Mouse (Mus musculus) heart, postnatal 0 days (tissue): ENCODE measurements around the gene Cdh26. TPM values are rescaled to one million over a fixed set of nuclear protein-coding genes. Genes with fewer than 3 reads are reported as not detected.

Experiments
- ATAC-seq: fragments of 200-750 bp; cut with Nextera tagmentation; 2 replicates; pipeline ENCODE4 v1.8.0; 2017; ENCODE audit warnings: low read depth, moderate number of reproducible peaks, moderate library complexity; ENCODE audit not compliant: insufficient read depth
- DNase-seq: peaks from one replicate; pipeline ENCODE4 v3.0.0-alpha.2; 2016; ENCODE audit warnings: low spot score
- H3K27ac ChIP-seq: fragments of 300-500 bp; sonication (generic); 2 replicates; pipeline ENCODE4 v1.5.1; 2014; ENCODE audit warnings: low read depth, mild to moderate bottlenecking
- H3K27me3 ChIP-seq: fragments of 300-500 bp; sonication (generic); 2 replicates; pipeline ENCODE4 v1.6.1; 2014; ENCODE audit warnings: low read length, mixed read lengths; ENCODE audit not compliant: control insufficient read depth, insufficient read depth
- H3K36me3 ChIP-seq: fragments of 300-500 bp; sonication (generic); replicated peaks from 2 replicates; pipeline ENCODE4 v1.6.1; 2014; ENCODE audit warnings: low read length, mixed read lengths; ENCODE audit not compliant: control insufficient read depth, insufficient read depth
- H3K4me1 ChIP-seq: fragments of 300-500 bp; sonication (generic); 2 replicates; pipeline ENCODE4 v1.6.1; 2014; ENCODE audit warnings: antibody characterized with exemption; ENCODE audit not compliant: control insufficient read depth, insufficient read depth
- H3K4me2 ChIP-seq: fragments of 300-500 bp; sonication (generic); 2 replicates; pipeline ENCODE4 v1.6.1; 2014; ENCODE audit warnings: low read depth, mild to moderate bottlenecking, low read length, moderate library complexity
- H3K4me3 ChIP-seq: fragments of 300-500 bp; sonication (generic); 2 replicates; pipeline ENCODE4 v1.5.1; 2014; ENCODE audit warnings: low read depth, low read length
- H3K9ac ChIP-seq: fragments of 300-500 bp; sonication (generic); replicated peaks from 2 replicates; pipeline ENCODE4 v1.6.1; 2014; ENCODE audit warnings: low read depth, low read length, mixed read lengths
- H3K9me3 ChIP-seq: fragments of 300-500 bp; sonication (generic); replicated peaks from 2 replicates; pipeline ENCODE4 v1.6.1; 2016; ENCODE audit warnings: low read length; ENCODE audit not compliant: control insufficient read depth
- CTCF ChIP-seq: IDR thresholded peaks from 2 replicates; pipeline ENCODE4 v1.5.1; 2016; ENCODE audit warnings: antibody characterized with exemption, control low read depth, low read depth
- EP300 ChIP-seq: IDR thresholded peaks from 2 replicates; pipeline ENCODE4 v1.6.1; 2016; ENCODE audit warnings: antibody characterized with exemption, low read depth
- WGBS: fragments of 180-500 bp; shearing (Covaris S2); extraction: QIAGEN DNeasy Blood & Tissue Kit; methylation state at CpG from one replicate; pipeline ENCODE4 v1.1.7; 2014; 5-methylcytosine and 5-hydroxymethylcytosine counted together
- polyA plus RNA-seq: library from polyadenylated mRNA; unstranded; fragments of >200 nt; fragmentation: Nextera tagmentation; extraction: Ambion mirVana; gene quantifications from 2 replicates; pipeline ENCODE4 v1.2.1, GENCODE M21; 2015
- total RNA-seq: library from RNA; depleted of rRNA; stranded (reverse); fragments of >200 nt; gene quantifications from 2 replicates; pipeline ENCODE4 v1.2.3, GENCODE M21; 2014; ENCODE audit warnings: low replicate concordance; rRNA removed

Cdh26 gene
- total and polyA plus RNA-seq, 2 experiments from 2014 or later, result 0.31 TPM

DNA sequence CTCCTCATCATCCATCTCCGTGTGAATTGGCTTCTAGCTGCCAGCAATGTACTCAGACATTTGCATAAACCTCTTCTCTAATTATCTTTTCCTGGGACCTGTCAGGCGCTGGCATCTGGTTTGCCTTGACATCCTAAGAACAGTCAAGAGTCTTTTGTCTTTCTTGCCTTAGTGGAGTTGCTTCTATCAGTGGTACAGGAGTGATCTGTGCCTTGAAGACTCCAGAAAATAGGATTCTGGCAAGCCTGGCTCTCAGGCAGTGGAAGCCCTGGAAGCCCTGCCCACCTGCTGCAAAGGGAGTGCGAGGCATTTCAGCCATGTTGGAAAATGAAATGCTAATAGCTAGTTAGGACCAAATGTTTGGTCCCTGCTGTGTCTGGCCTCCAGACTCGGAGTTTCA lies 92.0 kb downstream of the Cdh26 start:
- no peaks in the 10 kb centered on the region for H3K9me3 ChIP-seq
- no peak overlapping the region for H3K27ac ChIP-seq
- H3K4me3 ChIP-seq, result no peak overlapping the region
- ATAC-seq (no peak), DNase-seq (no peak)
- 51% methylated on average over 4 of the region's 4 CpGs for WGBS
- no peaks in the 10 kb centered on the region for H3K27me3 ChIP-seq
- H3K9ac ChIP-seq, result no peak overlapping the region
- TF ChIP-seq EP300 (no peak), CTCF (no peak)
- H3K4me2 ChIP-seq, result no peak overlapping the region
- H3K4me1 ChIP-seq, result no peaks in the 10 kb centered on the region
- no peaks in the 10 kb centered on the region for H3K36me3 ChIP-seq

DNA sequence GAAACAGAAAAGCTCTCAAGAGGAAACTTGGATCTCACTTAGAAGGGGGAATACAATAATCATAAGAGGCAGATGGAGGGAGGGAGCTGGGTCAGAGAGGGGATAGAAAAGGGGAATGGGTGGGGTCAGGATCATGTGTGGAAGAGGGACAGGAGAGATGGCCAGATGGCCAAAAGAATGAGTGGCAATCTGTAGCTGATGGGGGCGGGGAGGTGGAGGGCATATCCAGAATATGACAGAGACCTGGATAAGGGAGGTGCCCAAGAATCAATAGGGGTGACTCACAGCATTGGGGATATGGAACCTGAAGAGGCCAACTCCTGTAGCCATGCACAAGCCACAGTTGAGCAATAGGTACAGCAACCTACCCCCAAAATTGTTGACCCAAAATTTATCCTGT lies 92.5 kb downstream of the Cdh26 start:
- Histone ChIP-seq H3K36me3 (no peaks in the 10 kb centered on the region), H3K27me3 (no peaks in the 10 kb centered on the region), H3K27ac (no peak overlapping the region), H3K9me3 (no peaks in the 10 kb centered on the region), H3K4me1 (no peaks in the 10 kb centered on the region), H3K9ac (no peak overlapping the region), H3K4me3 (no peak overlapping the region), H3K4me2 (no peak overlapping the region)
- ATAC-seq (no peak), DNase-seq (no peak)
- 74% methylated on average over 1 of the region's 1 CpGs for whole genome bisulfite sequencing
- TF ChIP-seq EP300 (no peak), CTCF (no peak)

DNA sequence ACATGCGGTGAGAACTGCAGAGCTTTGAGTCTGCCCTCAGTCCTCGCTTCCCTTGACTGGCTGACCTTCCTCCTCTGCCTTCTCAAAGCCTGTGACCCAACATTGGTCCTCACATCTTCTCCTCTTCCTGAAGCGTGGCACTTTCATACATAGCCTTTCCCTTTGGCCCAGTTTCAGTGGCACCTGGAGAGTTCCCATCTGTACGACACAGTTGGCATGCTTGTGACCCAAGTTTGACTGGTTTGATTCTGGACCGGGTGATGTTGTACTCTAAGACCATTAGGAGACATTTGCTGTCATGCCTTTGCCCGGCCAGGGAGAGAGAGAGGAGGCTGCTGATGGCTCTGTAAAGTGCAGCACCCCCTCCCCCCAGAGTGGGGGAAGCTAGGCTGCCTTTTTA lies 96.4 kb downstream of the Cdh26 start:
- Histone ChIP-seq H3K27me3 (no peaks in the 10 kb centered on the region), H3K36me3 (no peaks in the 10 kb centered on the region), H3K4me1 (no peaks in the 10 kb centered on the region), H3K4me2 (no peak overlapping the region), H3K9ac (no peak overlapping the region), H3K4me3 (no peak overlapping the region), H3K9me3 (no peaks in the 10 kb centered on the region), H3K27ac (no peak overlapping the region)
- WGBS, result 75% methylated on average over 6 of the region's 6 CpGs
- ATAC-seq (no peak), DNase-seq (no peak)
- TF ChIP-seq CTCF (no peak), EP300 (no peak)

DNA sequence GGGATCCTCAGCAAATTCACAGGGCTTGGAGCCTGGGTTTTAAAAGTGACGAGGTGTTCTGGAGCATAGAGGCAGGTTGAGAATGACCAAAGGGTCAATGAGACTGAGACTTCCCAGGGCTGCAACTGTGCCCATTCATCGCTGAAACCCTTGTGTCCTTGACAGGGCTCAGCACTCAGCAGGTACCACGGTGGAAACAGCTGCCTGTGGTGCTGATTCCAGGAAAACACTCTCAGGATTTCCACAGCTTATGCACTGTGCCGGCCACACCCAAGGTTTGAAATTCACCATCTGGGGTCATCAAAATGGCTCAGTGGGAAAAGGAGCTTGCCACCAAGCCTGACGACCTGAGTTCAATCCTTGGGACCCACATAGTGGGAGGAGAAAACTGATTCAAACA lies 100.9 kb downstream of the Cdh26 start:
- DNase-seq (no peak), ATAC-seq (no peak)
- Histone ChIP-seq H3K4me1 (no peaks in the 10 kb centered on the region), H3K4me2 (no peak overlapping the region), H3K4me3 (no peak overlapping the region), H3K27me3 (no peaks in the 10 kb centered on the region), H3K27ac (no peak overlapping the region), H3K36me3 (no peaks in the 10 kb centered on the region), H3K9me3 (no peaks in the 10 kb centered on the region), H3K9ac (no peak overlapping the region)
- WGBS, result 63% methylated on average over 5 of the region's 5 CpGs
- TF ChIP-seq EP300, result no peak
- no peak for TF ChIP-seq CTCF

DNA sequence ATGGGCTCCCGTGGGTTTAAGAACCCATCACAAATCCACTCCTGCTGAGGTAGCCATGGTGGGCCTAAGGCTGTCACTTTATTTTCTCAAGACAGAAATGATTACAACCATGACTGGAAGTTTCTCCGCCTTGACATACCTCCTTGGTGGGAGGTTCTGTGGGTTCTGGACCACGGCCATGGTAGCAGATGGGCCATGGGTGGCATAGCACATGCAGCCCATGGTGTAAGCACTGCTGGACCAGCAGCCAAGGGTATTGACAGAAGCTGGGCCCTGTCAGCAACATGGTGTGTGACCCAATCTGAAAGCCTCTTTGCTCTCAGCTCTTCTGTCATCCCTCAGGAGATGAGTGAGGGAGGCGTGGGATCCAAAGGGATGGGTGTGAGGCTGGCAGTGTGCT lies 106.2 kb downstream of the Cdh26 start:
- no peaks in the 10 kb centered on the region for H3K36me3 ChIP-seq
- no peaks in the 10 kb centered on the region for H3K9me3 ChIP-seq
- no peak overlapping the region for H3K4me3 ChIP-seq
- H3K4me2 ChIP-seq, result no peak overlapping the region
- H3K9ac ChIP-seq, result no peak overlapping the region
- no peak for ATAC-seq
- TF ChIP-seq EP300, result no peak
- no peak for TF ChIP-seq CTCF
- no peak overlapping the region for H3K27ac ChIP-seq
- no peak for DNase-seq
- no peaks in the 10 kb centered on the region for H3K27me3 ChIP-seq
- no peaks in the 10 kb centered on the region for H3K4me1 ChIP-seq
- WGBS, result 74% methylated on average over 4 of the region's 4 CpGs

Other genes starting within 250 kb of the Cdh26 start
- not detected in 2 replicates for gene Sycp2, start 22.8 kb upstream of the Cdh26 start, total RNA-seq
- 0.07 and 0.12 TPM in 2 replicates for gene Sycp2, start 22.8 kb upstream of the Cdh26 start, polyA plus RNA-seq
- 38.3 and 52.8 TPM in 2 replicates for gene Ppp1r3d, start 16.1 kb upstream of the Cdh26 start, total RNA-seq
- 20.6 and 21.2 TPM in 2 replicates for gene Ppp1r3d, start 16.1 kb upstream of the Cdh26 start, polyA plus RNA-seq
- gene Fam217b, start 16.0 kb upstream of the Cdh26 start, total RNA-seq, result 4.6 and 5.0 TPM in 2 replicates
- 6.0 and 8.0 TPM in 2 replicates for gene Fam217b, start 16.0 kb upstream of the Cdh26 start, polyA plus RNA-seq